Mouse (Mus musculus) brain, embryonic 18.5 days (tissue): Measurements from ENCODE around the gene Kank4.

Experiments used
- DNase-seq: peaks from one replicate; pipeline ENCODE4 v3.0.0-alpha.2; 2012; ENCODE audit warnings: low read depth, low spot score

Gene Kank4

GRCm38 (mm10) chr4:98717735-98718546 is 99.4 kb downstream of the Kank4 start:
- no peak for DNase-seq

- DNase-seq = no peak
Measured at GRCm38 (mm10) chr4:98710891-98711290, 106.4 kb downstream of the Kank4 start.
